Mouse (Mus musculus): ENCODE measurements at regions not wholly inside any gene's neighbourhood (a gene's known extent, or its start where the extent isn't known, plus 50 kb on each side); places are given as distances from the start of the nearest gene placed in this dataset.

- no peak for DNase-seq (ENCODE audit: extremely low read depth, low read depth)
These were observed 66.2 kb upstream of the Glrp1 start for GRCm38 (mm10) chr1:88575917-88576669.

- no peak for DNase-seq (ENCODE audit: extremely low read depth, low read depth)
These were observed 65.4 kb upstream of the Glrp1 start for GRCm38 (mm10) chr1:88575291-88575690.

DNA sequence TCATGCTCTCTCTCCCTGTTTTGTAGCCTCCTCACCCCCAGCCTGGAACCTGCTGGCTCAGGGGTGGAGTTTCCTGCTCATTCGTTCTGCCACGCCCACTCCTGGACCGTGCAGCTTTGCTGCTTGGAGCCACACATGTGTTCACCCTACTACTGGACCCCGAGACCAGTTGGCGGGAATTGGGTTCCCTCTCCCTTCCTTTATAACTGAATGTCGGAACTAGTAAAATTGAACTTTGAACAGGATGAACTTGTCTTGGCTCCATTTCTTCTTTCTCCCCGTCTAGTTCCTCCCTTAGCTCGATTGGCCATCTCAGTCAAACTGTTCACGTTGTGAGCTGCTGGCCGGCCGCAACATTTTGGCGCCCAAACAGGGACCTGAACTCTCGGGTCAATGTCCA lies 62.3 kb upstream of the Glrp1 start:
- no peak for DNase-seq (ENCODE audit: extremely low read depth, low read depth)

DNA sequence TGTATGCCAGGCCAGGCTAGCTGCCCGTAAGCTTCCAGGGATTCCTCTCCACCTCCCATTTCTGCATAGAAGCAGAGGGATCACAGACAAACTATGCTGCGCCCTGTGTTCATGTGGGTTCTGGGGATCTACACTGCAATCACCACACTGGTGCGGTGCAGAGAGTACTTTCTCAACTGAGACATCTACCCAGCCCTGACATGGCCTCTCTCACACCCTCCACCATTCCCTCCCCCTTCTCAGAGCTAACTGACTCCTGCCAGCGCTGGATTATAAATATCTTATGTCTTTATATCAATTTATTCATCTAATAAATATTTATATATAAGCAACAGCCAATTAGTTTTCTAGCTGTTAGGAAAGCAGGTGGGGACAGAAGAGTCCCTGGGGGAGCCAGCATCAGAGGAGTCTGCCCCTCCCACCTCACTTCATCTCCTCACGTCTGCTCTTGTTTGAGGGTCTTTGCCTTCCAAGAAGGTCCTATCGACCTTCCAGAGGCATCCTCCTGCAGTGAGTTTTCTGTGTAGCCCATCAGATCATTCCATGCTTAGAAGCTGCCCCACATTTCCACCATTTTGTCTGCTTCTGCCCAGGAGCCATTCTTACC lies 58.7 kb upstream of the Glrp1 start:
- DNase-seq (ENCODE audit: extremely low read depth, low read depth), result no peak

DNA sequence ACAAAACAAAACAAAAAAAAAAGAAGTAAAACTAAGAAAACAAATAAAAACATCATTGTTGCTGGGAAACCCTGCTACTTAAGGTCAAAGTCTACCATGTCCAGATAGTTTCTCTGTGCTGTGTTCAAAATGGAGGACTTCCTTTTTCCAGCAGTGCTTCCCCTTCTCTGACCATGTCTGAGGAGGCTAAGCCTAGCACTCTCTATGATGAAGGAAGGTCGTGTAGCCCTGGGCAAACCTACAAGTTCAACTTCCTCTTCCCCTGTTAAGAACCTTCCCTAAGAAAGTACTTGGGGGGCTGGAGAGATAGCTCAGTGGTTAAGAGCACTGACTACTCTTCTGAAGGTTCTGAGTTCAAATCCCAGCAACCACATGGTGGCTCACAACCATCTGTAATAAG lies 57.3 kb upstream of the Glrp1 start:
- peak; percentile 82 for DNase-seq (ENCODE audit: extremely low read depth, low read depth)

DNA sequence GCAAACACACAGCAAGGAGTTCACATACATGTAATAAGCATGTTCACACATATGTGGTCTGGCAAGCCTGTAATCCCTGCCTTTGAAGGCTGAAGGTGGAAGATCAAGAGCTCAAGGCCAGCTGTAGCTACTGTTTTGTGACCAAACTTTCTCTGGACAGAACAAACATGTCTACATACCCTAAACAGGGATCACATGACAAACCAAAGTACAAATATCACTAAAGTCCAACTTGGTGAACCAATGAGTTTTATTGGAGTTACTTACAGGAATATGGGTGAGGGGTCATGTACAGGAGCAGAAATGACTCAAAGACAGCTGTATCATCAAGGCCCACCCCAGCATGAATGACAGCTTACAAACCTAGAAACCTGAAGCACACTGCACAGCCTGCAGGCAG lies 56.6 kb upstream of the Glrp1 start:
- no peak for DNase-seq (ENCODE audit: extremely low read depth, low read depth)

GRCm38 (mm10) chr1:88564825-88565224 lies 55.0 kb upstream of the Glrp1 start:
- DNase-seq (ENCODE audit: extremely low read depth, low read depth), result no peak

GRCm38 (mm10) chr1:88562361-88562760 lies 52.5 kb upstream of the Glrp1 start:
- DNase-seq (ENCODE audit: extremely low read depth, low read depth), result no peak

- no peak for DNase-seq (ENCODE audit: extremely low read depth, low read depth)
These were observed 50.9 kb upstream of the Glrp1 start for GRCm38 (mm10) chr1:88560771-88561170.

Data from MEL-GATA-1-ER (cell line).